In genomic region chr2:102052951-102053660, GRCm38 (mm10) we compare ENCODE assay signal across 9 mouse cellular contexts.
DNase-seq lines count a peak whose midpoint lies in the region; ATAC-seq and TF ChIP-seq lines count a peak whose summit lies in the region.
"Had no signal": no experiment of that assay in that cellular context is flagged by ENCODE, and none has a peak within 500 bp of the region (broad histone marks: within the 10 kb centered on the region; RNA-seq: fewer than 3 reads in every experiment).

No protein-coding gene starts in this region.

- no peaks in the 10 kb centered on the region for H3K27me3 ChIP-seq in MEL (ENCODE audit: control insufficient read depth in 1 of 2, insufficient read depth in 2 of 2, low read length in 2 of 2)
- no peaks in the 10 kb centered on the region for H3K27me3 ChIP-seq in intestine, embryonic 16.5 days (replicated peaks; ENCODE audit: control insufficient read depth, insufficient read depth, low read length)
- H3K27me3 ChIP-seq: liver, embryonic 15.5 days had no signal

- H3K27ac ChIP-seq in MEL (ENCODE audit: control insufficient read depth, low read depth, low read length) = peak overlapping the region; percentile 48
- H3K27ac ChIP-seq in intestine, embryonic 16.5 days (ENCODE audit: low read length) = no peak overlapping the region
- H3K27ac ChIP-seq: liver, embryonic 15.5 days had no signal

- H3K36me3 ChIP-seq in MEL (ENCODE audit: control insufficient read depth in 1 of 2, insufficient read depth in 2 of 2, low read length in 2 of 2) = peaks cover 0 to 3% of the 10 kb centered on the region in 2 experiments; a peak in 1 of 4 replicates
- H3K36me3 ChIP-seq in intestine, embryonic 16.5 days (ENCODE audit: control insufficient read depth, insufficient read depth, low read length) = no peaks in the 10 kb centered on the region
- H3K36me3 ChIP-seq: liver, embryonic 15.5 days had no signal

- no peak overlapping the region for H3K4me2 ChIP-seq in intestine, embryonic 16.5 days (ENCODE audit: low read depth, low read length)
- H3K4me2 ChIP-seq: liver, embryonic 15.5 days had no signal

- peaks cover 0 to 12% of the 10 kb centered on the region in 2 experiments; a peak in 2 of 4 replicates for H3K4me1 ChIP-seq in MEL (ENCODE audit: control insufficient read depth in 1 of 2, insufficient read depth in 2 of 2, low read length in 2 of 2)
- peaks cover 13% of the 10 kb centered on the region for H3K4me1 ChIP-seq in intestine, embryonic 16.5 days (ENCODE audit: control insufficient read depth, insufficient read depth, low read length)

- DNase-seq in heart, adult 11 months = peak; percentile 96
- no peak for DNase-seq in heart, adult 8-10 months (ENCODE audit: low spot score)
- peak; percentile 90 for DNase-seq in MEL (ENCODE audit: low read depth, low spot score)
- DNase-seq in cerebellum, postnatal 14 days = peak; percentile 88
- DNase-seq in heart, postnatal 4 days = peak; percentile 66
- peak; percentile 58 to 81 for DNase-seq in lung, postnatal 4 days

- 79% methylated on average over 10 of the region's 10 CpGs for WGBS in intestine, embryonic 16.5 days

- TF ChIP-seq CTCF in MEL (IDR thresholded peaks at IDR 0.05 in 2 of 3, conservative IDR thresholded peaks at IDR 0.05 in 1 of 3; ENCODE audit: control insufficient read depth in 1 of 3, insufficient read depth in 1 of 3, low read depth in 2 of 3, low read length in 3 of 3, poor library complexity in 1 of 3, severe bottlenecking in 1 of 3) = no peak

- no peaks in the 10 kb centered on the region for H3K79me2 ChIP-seq in MEL (ENCODE audit: control insufficient read depth, insufficient read depth, low read length, poor library complexity)

- H3K9ac ChIP-seq in MEL (ENCODE audit: control insufficient read depth, low read depth, low read length, poor library complexity, severe bottlenecking) = no peak overlapping the region
- H3K9ac ChIP-seq in intestine, embryonic 16.5 days (ENCODE audit: low read depth, low read length) = no peak overlapping the region
- H3K9ac ChIP-seq: liver, embryonic 15.5 days had no signal

- no peak for ATAC-seq in activated CD4-positive, CD25-positive, alpha-beta regulatory T cell, adult 4 months
- ATAC-seq in intestine, embryonic 16.5 days = no peak

- no peak for TF ChIP-seq POLR2A in MEL (IDR thresholded peaks at IDR 0.05; ENCODE audit: control insufficient read depth in 1 of 2, insufficient read depth in 1 of 2, low read depth in 1 of 2, low read length in 2 of 2, poor library complexity in 1 of 2)

- H3K9me3 ChIP-seq in MEL (replicated peaks; ENCODE audit: insufficient read depth, low read length) = no peaks in the 10 kb centered on the region
- H3K9me3 ChIP-seq in intestine, embryonic 16.5 days (ENCODE audit: control insufficient read depth, low read length) = no peaks in the 10 kb centered on the region
- H3K9me3 ChIP-seq: liver, embryonic 15.5 days had no signal

- H3K4me3 ChIP-seq in MEL (ENCODE audit: control insufficient read depth in 1 of 2, insufficient read depth in 1 of 2, low read depth in 2 of 2, low read length in 2 of 2) = no peak overlapping the region
- H3K4me3 ChIP-seq in intestine, embryonic 16.5 days (ENCODE audit: low read length) = no peak overlapping the region
- H3K4me3 ChIP-seq: liver, embryonic 15.5 days had no signal

- TF ChIP-seq EP300 in MEL (IDR thresholded peaks at IDR 0.05; ENCODE audit: low read depth in 1 of 2, low read length in 2 of 2) = peak; percentile 71 to 74

- no peak for TF ChIP-seq RAD21 in MEL (IDR thresholded peaks at IDR 0.05; ENCODE audit: low read depth, low read length)

TF ChIP-seq in MEL, 35 proteins besides CTCF, POLR2A, EP300 and RAD21:
- peak; percentile 85 for TF ChIP-seq TAL1 (IDR thresholded peaks at IDR 0.05; ENCODE audit: low read length)
- no peak for TF ChIP-seq ZMIZ1 (IDR thresholded peaks at IDR 0.05; ENCODE audit: low read depth, low read length)
- TF ChIP-seq TCF12 (IDR thresholded peaks at IDR 0.05; ENCODE audit: low read depth, low read length) = peak; percentile 75
- TF ChIP-seq TBP (IDR thresholded peaks at IDR 0.05; ENCODE audit: low read depth, low read length) = 0 out of 2 replicates have a peak, but pooled peaks have one; percentile 32
- TF ChIP-seq SIN3A (IDR thresholded peaks at IDR 0.05; ENCODE audit: low read length) = 0 out of 2 replicates have a peak, but pooled peaks have one; percentile 21
- TF ChIP-seq ETS1 (IDR thresholded peaks at IDR 0.05; ENCODE audit: low read depth, low read length) = peak; percentile 64
- peak; percentile 74 for TF ChIP-seq GATA1 (IDR thresholded peaks at IDR 0.05; ENCODE audit: low read depth, low read length)
- no peak for TF ChIP-seq ELF1 (IDR thresholded peaks at IDR 0.05; ENCODE audit: low read depth, low read length)
- 0 out of 2 replicates have a peak, but pooled peaks have one; percentile 33 for TF ChIP-seq NRF1 (IDR thresholded peaks at IDR 0.05; ENCODE audit: insufficient read depth, low read depth, low read length, poor library complexity, severe bottlenecking)
- TF ChIP-seq MYC (IDR thresholded peaks at IDR 0.05; ENCODE audit: low read depth, low read length) = 0 out of 2 replicates have a peak, but pooled peaks have one; percentile 25
- TF ChIP-seq ZKSCAN1 (IDR thresholded peaks at IDR 0.05; ENCODE audit: low read depth, low read length) = no peak
